Mouse (Mus musculus): ENCODE measurements around the gene Cacna1g. TPM values are rescaled to one million over a fixed set of nuclear protein-coding genes. Genes with fewer than 3 reads are reported as not detected.

The Cacna1g gene
- polyA plus RNA-seq, 1 experiment from 2014 or later: 10.9 TPM

DNA sequence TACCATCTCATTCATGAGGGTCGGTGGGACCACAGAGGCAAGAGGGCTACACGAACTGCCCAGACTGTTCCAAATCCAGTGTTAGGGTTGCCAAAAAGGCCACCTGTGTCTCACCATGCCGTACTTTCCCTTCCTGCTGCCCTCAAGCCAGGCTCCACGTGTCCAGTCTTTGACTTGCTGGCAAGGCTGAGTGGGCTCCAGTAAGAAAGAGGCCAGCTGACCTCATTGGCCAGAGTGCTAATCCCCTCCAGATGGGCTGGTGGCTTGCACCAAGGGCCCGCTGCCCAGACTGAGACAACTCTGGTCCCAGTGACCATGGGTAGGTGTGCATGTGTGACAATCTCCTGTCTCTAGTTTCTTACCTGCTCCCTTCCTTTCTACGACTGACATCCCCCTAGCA is 3.7 kb upstream of the Cacna1g start:
- H3K4me1 ChIP-seq (ENCODE audit: control insufficient read depth, insufficient read depth, low read length): no peaks in the 10 kb centered on the region; the same call in 1 of the 2 replicates
- no peak overlapping the region for H3K4me3 ChIP-seq (ENCODE audit: low read depth, low read length)
- DNase-seq (ENCODE audit: low spot score) (no peak), ATAC-seq (replicated peaks; ENCODE audit: insufficient number of reproducible peaks, low FRiP score, low TSS enrichment, low read depth) (no peak)
- H3K9me3 ChIP-seq (replicated peaks; ENCODE audit: control insufficient read depth, low read length): no peaks in the 10 kb centered on the region
- H3K4me2 ChIP-seq (ENCODE audit: low read depth, low read length): no peak overlapping the region
- H3K27me3 ChIP-seq (ENCODE audit: control insufficient read depth, insufficient read depth, low read length): peaks cover 9% of the 10 kb centered on the region
- H3K9ac ChIP-seq (replicated peaks; ENCODE audit: low read length): no peak overlapping the region
- WGBS: 53% methylated on average over 6 of the region's 6 CpGs
- no peaks in the 10 kb centered on the region for H3K36me3 ChIP-seq (replicated peaks; ENCODE audit: control insufficient read depth, insufficient read depth, low read depth, low read length)
- H3K27ac ChIP-seq (replicated peaks; ENCODE audit: low read depth, low read length): no peak overlapping the region

GRCm38 (mm10) chr11:94475722-94476121 is 1.7 kb upstream of the Cacna1g start:
- 17% methylated on average over 11 of the region's 11 CpGs for WGBS
- H3K9ac ChIP-seq (replicated peaks; ENCODE audit: low read length): no peak overlapping the region
- no peak overlapping the region for H3K27ac ChIP-seq (replicated peaks; ENCODE audit: low read depth, low read length)
- ATAC-seq (replicated peaks; ENCODE audit: insufficient number of reproducible peaks, low FRiP score, low TSS enrichment, low read depth): no peak
- no peaks in the 10 kb centered on the region; the same call in 1 of the 2 replicates for H3K4me1 ChIP-seq (ENCODE audit: control insufficient read depth, insufficient read depth, low read length)
- H3K36me3 ChIP-seq (replicated peaks; ENCODE audit: control insufficient read depth, insufficient read depth, low read depth, low read length): no peaks in the 10 kb centered on the region
- peaks cover 9% of the 10 kb centered on the region for H3K27me3 ChIP-seq (ENCODE audit: control insufficient read depth, insufficient read depth, low read length)
- H3K4me3 ChIP-seq (ENCODE audit: low read depth, low read length): no peak overlapping the region
- DNase-seq (ENCODE audit: low spot score): no peak
- no peaks in the 10 kb centered on the region for H3K9me3 ChIP-seq (replicated peaks; ENCODE audit: control insufficient read depth, low read length)
- no peak overlapping the region for H3K4me2 ChIP-seq (ENCODE audit: low read depth, low read length)

- peaks cover under 1% of the 10 kb centered on the region; the same call in 1 of the 2 replicates for H3K4me1 ChIP-seq (ENCODE audit: control insufficient read depth, insufficient read depth, low read length)
- under 1% methylated on average over 11 of the region's 11 CpGs for WGBS
- H3K4me2 ChIP-seq (ENCODE audit: low read depth, low read length): peak overlapping the region; percentile 61
- peaks cover 9% of the 10 kb centered on the region for H3K27me3 ChIP-seq (ENCODE audit: control insufficient read depth, insufficient read depth, low read length)
- H3K36me3 ChIP-seq (replicated peaks; ENCODE audit: control insufficient read depth, insufficient read depth, low read depth, low read length): no peaks in the 10 kb centered on the region
- DNase-seq (ENCODE audit: low spot score): no peak
- no peak overlapping the region; the same call in 1 of the 2 replicates for H3K27ac ChIP-seq (replicated peaks; ENCODE audit: low read depth, low read length)
- H3K9ac ChIP-seq (replicated peaks; ENCODE audit: low read length): no peak overlapping the region
- H3K9me3 ChIP-seq (replicated peaks; ENCODE audit: control insufficient read depth, low read length): no peaks in the 10 kb centered on the region
- peak overlapping the region; percentile 62 for H3K4me3 ChIP-seq (ENCODE audit: low read depth, low read length)
- no peak; the same call in 1 of the 2 replicates for ATAC-seq (replicated peaks; ENCODE audit: insufficient number of reproducible peaks, low FRiP score, low TSS enrichment, low read depth)
Measured at GRCm38 (mm10) chr11:94474544-94474910, 529 bp upstream of the Cacna1g start.

DNA sequence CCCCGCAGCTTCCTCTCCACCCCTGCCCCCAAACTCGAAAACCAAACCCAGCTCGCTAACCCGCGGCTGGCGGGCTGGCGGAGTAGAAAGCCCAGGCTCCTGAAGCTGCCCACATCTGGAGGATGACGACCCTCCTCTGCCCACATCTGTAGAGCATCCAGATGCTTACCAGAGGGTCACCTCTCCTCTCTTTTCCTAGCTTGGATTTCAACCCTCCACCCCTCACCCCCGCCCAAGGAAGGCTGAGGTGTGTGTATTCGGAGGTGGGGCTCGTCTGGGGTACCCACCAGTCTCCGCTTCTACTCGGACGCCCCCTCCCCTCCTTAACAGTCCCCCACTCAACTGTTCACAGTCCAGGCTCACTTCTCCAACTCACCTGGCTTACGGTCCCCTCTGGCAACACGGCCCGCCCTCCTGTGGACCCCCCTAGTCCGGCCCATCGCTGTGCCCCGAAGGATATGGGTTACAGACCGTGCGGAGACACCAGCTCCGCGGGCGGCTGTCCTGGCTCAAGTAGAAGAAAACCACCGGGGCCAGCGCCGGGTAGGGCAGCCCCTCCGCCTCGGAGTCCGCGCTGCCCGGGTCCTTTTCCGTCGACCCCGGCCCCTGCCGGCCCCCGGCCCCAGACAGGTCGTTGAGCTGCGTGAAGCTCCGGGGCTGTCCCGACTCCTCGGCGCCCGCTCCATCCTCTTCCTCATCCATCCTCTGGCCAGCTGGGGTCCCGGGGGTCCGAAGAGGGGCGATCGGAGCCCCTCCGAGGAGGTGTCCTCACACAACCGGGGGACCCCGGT is 887 bp downstream of the Cacna1g start:
- Histone ChIP-seq H3K4me1 (ENCODE audit: control insufficient read depth, insufficient read depth, low read length) (peaks cover 12% of the 10 kb centered on the region), H3K27ac (replicated peaks; ENCODE audit: low read depth, low read length) (peak overlapping the region; percentile 92), H3K27me3 (ENCODE audit: control insufficient read depth, insufficient read depth, low read length) (peaks cover 9% of the 10 kb centered on the region), H3K4me2 (ENCODE audit: low read depth, low read length) (peak overlapping the region; percentile 61), H3K9me3 (replicated peaks; ENCODE audit: control insufficient read depth, low read length) (no peaks in the 10 kb centered on the region), H3K36me3 (replicated peaks; ENCODE audit: control insufficient read depth, insufficient read depth, low read depth, low read length) (no peaks in the 10 kb centered on the region), H3K4me3 (ENCODE audit: low read depth, low read length) (peak overlapping the region; percentile 62), H3K9ac (replicated peaks; ENCODE audit: low read length) (peak overlapping the region; percentile 77)
- WGBS: 1% methylated on average over 49 of the region's 52 CpGs
- ATAC-seq (replicated peaks; ENCODE audit: insufficient number of reproducible peaks, low FRiP score, low TSS enrichment, low read depth) (no peak; the same call in 1 of the 2 replicates), DNase-seq (ENCODE audit: low spot score) (peak; percentile 63)

GRCm38 (mm10) chr11:94472585-94472915 is 1.4 kb downstream of the Cacna1g start:
- peak overlapping the region; percentile 61 for H3K4me2 ChIP-seq (ENCODE audit: low read depth, low read length)
- H3K9me3 ChIP-seq (replicated peaks; ENCODE audit: control insufficient read depth, low read length): no peaks in the 10 kb centered on the region
- H3K4me3 ChIP-seq (ENCODE audit: low read depth, low read length): peak overlapping the region; percentile 62
- H3K4me1 ChIP-seq (ENCODE audit: control insufficient read depth, insufficient read depth, low read length): peaks cover 12% of the 10 kb centered on the region
- under 1% methylated on average over 15 of the region's 15 CpGs for WGBS
- peak; percentile 70 for DNase-seq (ENCODE audit: low spot score)
- peak overlapping the region; percentile 92 for H3K27ac ChIP-seq (replicated peaks; ENCODE audit: low read depth, low read length)
- H3K36me3 ChIP-seq (replicated peaks; ENCODE audit: control insufficient read depth, insufficient read depth, low read depth, low read length): no peaks in the 10 kb centered on the region
- no peak for ATAC-seq (replicated peaks; ENCODE audit: insufficient number of reproducible peaks, low FRiP score, low TSS enrichment, low read depth)
- peak overlapping the region; percentile 77 for H3K9ac ChIP-seq (replicated peaks; ENCODE audit: low read length)
- H3K27me3 ChIP-seq (ENCODE audit: control insufficient read depth, insufficient read depth, low read length): peaks cover 9% of the 10 kb centered on the region

DNA sequence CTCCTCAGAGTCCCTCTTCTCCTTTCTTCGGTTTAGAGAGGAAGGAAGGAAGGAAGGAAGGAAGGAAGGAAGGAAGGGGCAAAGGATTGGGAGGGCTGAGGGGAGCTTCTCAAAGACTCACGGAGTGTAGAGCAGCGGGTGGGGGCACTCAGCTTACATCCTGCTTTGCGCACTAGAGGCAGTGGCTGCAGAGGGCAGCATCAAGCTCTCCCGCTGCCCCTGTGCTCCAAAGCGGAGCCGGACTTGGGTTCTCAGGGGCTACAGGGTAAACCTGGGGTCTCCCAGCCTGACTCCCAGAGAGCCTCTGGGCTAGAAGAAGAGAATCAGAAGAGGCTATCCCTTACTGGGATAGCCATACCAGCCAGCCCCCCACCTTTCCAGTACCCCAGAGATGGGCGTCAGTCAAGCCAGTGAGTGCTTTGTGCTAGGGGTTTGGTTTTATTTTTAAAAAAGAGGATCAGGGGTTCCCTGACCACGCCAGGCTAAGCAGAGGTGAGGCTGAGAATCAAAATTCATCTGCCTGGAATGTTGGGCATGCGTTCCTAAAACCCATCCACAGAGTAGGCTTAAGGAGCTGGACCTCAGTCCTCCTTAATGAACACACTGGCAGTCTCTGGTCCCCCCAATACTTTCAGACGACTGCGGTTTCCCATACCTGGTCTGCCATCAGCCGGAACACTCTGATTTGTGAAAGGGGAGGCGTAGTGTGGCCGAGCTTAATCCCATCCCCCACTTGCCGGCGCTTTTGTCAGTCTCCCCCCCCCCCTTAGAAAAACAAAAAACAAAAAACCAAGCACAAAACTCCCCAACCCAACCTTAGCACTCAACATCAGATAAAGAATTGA is 2.0 kb downstream of the Cacna1g start:
- peak overlapping the region; percentile 62 for H3K4me3 ChIP-seq (ENCODE audit: low read depth, low read length)
- H3K27me3 ChIP-seq (ENCODE audit: control insufficient read depth, insufficient read depth, low read length): peaks cover 9% of the 10 kb centered on the region
- H3K4me1 ChIP-seq (ENCODE audit: control insufficient read depth, insufficient read depth, low read length): peaks cover 12% of the 10 kb centered on the region
- WGBS: 2% methylated on average over 17 of the region's 17 CpGs
- H3K4me2 ChIP-seq (ENCODE audit: low read depth, low read length): peak overlapping the region; percentile 61
- H3K36me3 ChIP-seq (replicated peaks; ENCODE audit: control insufficient read depth, insufficient read depth, low read depth, low read length): no peaks in the 10 kb centered on the region
- peak; percentile 57 for DNase-seq (ENCODE audit: low spot score)
- no peak for ATAC-seq (replicated peaks; ENCODE audit: insufficient number of reproducible peaks, low FRiP score, low TSS enrichment, low read depth)
- peak overlapping the region; percentile 92; the same call in 1 of the 2 replicates for H3K27ac ChIP-seq (replicated peaks; ENCODE audit: low read depth, low read length)
- no peaks in the 10 kb centered on the region for H3K9me3 ChIP-seq (replicated peaks; ENCODE audit: control insufficient read depth, low read length)
- peak overlapping the region; percentile 77 for H3K9ac ChIP-seq (replicated peaks; ENCODE audit: low read length)

- H3K36me3 ChIP-seq (replicated peaks; ENCODE audit: control insufficient read depth, insufficient read depth, low read depth, low read length): no peaks in the 10 kb centered on the region
- H3K9me3 ChIP-seq (replicated peaks; ENCODE audit: control insufficient read depth, low read length): no peaks in the 10 kb centered on the region
- H3K27me3 ChIP-seq (ENCODE audit: control insufficient read depth, insufficient read depth, low read length): peaks cover 4% of the 10 kb centered on the region; the same call in 1 of the 2 replicates
- H3K4me2 ChIP-seq (ENCODE audit: low read depth, low read length): peak overlapping the region; percentile 61
- H3K27ac ChIP-seq (replicated peaks; ENCODE audit: low read depth, low read length): peak overlapping the region; percentile 92
- no peak overlapping the region for H3K9ac ChIP-seq (replicated peaks; ENCODE audit: low read length)
- ATAC-seq (replicated peaks; ENCODE audit: insufficient number of reproducible peaks, low FRiP score, low TSS enrichment, low read depth) (no peak), DNase-seq (ENCODE audit: low spot score) (peak; percentile 92)
- 8% methylated on average over 7 of the region's 7 CpGs for WGBS
- peaks cover 12% of the 10 kb centered on the region for H3K4me1 ChIP-seq (ENCODE audit: control insufficient read depth, insufficient read depth, low read length)
- H3K4me3 ChIP-seq (ENCODE audit: low read depth, low read length): no peak overlapping the region
Measured at GRCm38 (mm10) chr11:94470391-94470790, 3.6 kb downstream of the Cacna1g start.
